Mouse (Mus musculus) brown adipose tissue, adult 24 weeks (tissue): ENCODE results near the gene Atp5h. TPM values are rescaled to one million over a fixed set of nuclear protein-coding genes. Genes with fewer than 3 reads are reported as not detected.

Source experiments
- H3K27ac ChIP-seq: fragments of 200-500 bp; replicated peaks from 2 replicates; pipeline ENCODE4 v1.5.1; 2012; ENCODE audit warnings: low read depth, mild to moderate bottlenecking, low read length
- H3K4me1 ChIP-seq: fragments of 200-500 bp; 2 replicates; pipeline ENCODE4 v1.6.1; 2012; ENCODE audit warnings: low read length, mixed read lengths; ENCODE audit not compliant: control insufficient read depth, insufficient read depth, insufficient read length
- H3K4me3 ChIP-seq: fragments of 200-500 bp; 2 replicates; pipeline ENCODE4 v1.5.1; 2012; ENCODE audit warnings: low read depth, mild to moderate bottlenecking, low read length, moderate library complexity; ENCODE audit not compliant: insufficient read depth
- polyA plus RNA-seq: library from polyadenylated mRNA; stranded (reverse); fragments of >200 nt; gene quantifications from 2 replicates; pipeline ENCODE4 v1.2.4, GENCODE M21; 2012; ENCODE audit not compliant: missing spikeins, insufficient read depth, insufficient read length

Atp5h gene
- polyA plus RNA-seq, 1 experiment, result 2,910 TPM

DNA sequence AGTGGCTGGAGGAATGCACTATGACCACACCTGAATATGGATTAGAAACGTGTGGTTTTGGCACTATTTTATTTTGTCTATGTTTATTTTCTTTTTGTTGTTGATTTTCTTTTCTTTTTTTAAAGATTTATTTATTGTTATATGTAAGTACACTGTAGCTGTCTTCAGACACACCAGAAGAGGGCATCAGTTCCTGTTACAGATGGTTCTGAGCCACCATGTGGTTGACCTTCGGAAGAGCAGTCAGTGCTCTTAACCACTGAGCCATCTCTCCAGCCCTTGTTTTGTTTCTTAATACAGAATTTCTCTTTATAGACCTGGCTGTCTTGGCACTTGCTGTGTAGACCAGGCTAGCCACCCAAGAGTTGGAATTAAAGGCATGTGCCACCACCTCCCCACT is 47.0 kb downstream of the Atp5h start:
- H3K27ac ChIP-seq, result no peak overlapping the region
- H3K4me1 ChIP-seq, result 0 out of 2 replicates have a peak, but pooled peaks cover 4% of the 10 kb centered on the region
- H3K4me3 ChIP-seq, result no peak overlapping the region

DNA sequence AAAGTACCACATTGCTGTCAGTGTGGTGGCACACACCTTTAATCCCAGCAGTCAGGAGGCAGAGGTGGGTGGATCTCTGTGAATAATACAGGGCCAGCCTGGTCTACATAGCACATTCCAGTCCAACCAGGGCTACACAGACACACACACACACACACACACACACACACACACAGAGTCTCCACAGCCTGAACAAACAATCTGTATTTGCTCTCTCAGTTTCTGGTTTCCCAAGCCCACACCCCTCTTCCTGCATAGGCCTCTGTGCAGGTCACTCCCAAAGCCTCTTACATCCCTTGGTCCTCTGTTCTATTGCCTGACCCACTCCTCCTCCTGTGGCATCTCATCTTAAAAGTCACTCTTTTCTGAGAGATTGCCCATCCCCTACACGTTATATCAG is 47.7 kb downstream of the Atp5h start:
- Histone ChIP-seq H3K4me3 (no peak overlapping the region), H3K27ac (no peak overlapping the region), H3K4me1 (0 out of 2 replicates have a peak, but pooled peaks cover 4% of the 10 kb centered on the region)

DNA sequence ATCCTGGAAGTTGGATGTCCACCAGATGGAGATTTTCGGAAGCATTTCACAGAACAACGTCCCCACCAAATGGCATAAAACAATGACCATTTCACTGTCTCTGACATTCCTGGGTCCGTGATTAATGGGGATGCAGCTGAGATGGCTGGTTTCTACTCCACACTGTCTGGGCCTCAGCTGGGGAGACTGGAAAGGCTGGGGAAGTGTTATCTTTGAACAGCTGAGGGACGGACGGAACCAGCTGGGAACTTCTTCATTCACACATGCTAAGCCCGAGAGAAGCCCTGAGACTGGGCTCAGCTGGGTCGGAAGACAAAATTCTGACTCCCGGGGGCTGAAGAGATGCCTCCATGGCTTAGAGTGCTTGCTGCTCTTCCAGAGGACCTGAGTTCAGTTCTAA is 48.4 kb downstream of the Atp5h start:
- 0 out of 2 replicates have a peak, but pooled peaks cover 4% of the 10 kb centered on the region for H3K4me1 ChIP-seq
- H3K4me3 ChIP-seq, result no peak overlapping the region
- H3K27ac ChIP-seq, result no peak overlapping the region

DNA sequence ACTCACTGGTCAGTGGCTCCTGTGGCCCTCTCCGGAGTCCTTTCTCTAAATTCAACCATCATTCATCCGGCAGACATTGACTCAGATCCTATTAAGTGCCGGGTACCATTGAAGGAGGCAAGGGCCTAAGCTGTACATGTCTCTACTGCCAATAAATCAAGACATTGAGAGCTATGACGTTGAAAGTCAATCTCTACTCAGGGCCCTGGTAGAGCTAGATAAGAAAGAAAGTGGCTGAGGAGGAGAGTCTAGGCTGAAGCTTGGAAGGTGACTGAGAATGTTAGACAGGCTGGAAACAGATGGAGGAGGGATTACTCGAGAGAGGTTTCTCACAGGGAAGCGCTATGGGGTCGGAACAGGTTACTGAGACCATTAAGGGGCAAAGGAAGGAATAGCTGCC is 49.4 kb downstream of the Atp5h start:
- H3K27ac ChIP-seq, result no peak overlapping the region
- peaks cover 4% of the 10 kb centered on the region; the same call in 1 of the 2 replicates for H3K4me1 ChIP-seq
- no peak overlapping the region for H3K4me3 ChIP-seq

DNA sequence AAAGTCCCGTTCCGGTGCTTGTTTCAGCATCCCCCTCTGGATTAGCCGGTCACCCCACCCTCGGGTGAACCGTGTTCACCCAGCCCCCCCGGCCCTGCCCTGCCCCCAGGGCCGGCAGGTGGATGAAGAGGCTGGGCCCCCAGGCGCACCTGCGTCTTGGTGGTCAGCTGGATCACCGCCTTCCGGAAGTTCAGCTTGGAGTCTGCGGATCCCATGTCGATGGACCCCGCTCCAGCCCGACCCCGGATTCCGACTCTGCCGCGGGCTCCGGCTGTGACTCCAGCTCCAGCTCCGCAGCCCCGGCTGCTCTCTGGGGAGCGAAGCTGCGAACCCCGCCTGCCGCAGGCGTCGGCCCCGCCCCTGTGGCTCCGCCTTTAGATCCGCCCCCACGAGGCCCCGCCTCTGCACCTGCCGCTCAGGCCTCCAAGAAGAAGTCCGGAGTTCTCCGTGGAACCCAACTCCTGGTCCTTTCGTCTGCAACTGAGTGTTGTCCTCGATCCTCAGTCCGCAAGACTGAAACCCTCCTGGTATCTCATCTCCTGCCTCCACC is 52.3 kb downstream of the Atp5h start, which contains the start of gene Hid1:
Gene Hid1 (minus strand): TSS at position 362 of the 550 bp plus-strand sequence.
- Histone ChIP-seq H3K4me1 (no peaks in the 10 kb centered on the region; the same call in 1 of the 2 replicates), H3K27ac (no peak within 1 kb of the TSS), H3K4me3 (peak within 1 kb of the TSS; percentile 65)

DNA sequence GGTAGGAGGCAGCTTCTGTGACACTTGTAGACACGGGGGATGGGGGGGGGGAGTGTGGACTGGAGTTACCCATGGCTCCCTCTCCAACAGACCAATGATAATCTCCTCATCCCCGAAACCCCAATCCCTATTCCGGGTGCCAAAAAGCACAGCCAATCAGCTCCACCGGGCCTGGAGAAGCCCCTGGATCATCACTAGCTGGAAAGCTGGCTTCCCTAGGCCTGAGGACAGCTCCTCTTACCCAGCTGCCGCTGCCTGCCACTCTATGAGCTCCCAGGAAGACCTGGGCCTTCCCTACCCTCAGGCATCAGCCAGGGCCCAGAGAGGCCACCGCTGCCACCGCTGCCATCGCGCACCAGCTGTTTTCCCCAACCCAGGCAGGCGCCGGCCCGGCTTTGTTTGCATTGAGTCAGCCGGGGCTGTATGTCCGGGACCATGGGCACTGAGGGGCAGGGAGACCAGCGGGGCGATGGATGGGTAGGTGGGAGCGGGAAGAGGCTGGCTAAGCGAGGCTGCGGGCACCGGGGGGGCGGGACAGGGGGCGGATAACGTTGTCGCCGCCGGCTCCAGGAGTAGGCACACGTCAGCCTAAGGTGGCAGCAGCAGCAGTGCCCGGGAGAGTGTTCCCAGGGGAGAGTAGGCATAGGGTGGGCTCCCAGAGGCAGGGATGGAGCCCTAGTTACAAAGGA is 52.9 kb downstream of the Atp5h start:
- no peaks in the 10 kb centered on the region; the same call in 1 of the 2 replicates for H3K4me1 ChIP-seq

DNA sequence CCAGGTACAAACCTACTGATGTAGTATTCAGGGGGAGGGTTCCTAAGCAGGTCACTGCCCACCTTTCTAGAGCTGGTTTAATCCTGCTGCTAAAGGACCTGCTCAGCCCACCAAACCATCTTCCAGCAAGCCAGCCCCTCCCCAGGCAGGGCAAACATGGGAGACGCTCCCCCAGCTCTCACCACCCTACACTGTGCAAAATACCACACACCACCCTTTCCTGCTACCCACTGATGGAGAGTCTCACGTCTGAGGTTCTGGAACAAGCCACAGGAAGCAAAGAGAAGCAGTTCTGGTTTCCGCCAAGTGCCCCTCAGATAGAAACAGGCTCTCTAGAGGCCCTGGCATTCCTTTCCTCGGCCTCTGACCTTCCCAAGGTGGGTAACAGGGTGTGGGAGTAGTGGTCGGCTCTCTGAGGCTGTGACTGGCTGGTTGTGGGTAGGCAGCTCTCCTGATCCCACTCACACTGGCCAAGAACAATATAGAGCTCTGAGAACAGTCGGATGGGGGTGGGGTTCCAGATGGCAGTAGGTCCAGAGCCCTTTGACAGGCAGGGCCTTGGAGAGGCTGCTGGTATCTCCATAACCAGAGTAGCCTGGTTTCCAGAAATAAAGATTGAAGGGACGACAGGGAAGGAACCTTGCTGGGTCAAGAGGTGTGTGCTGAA is 53.6 kb downstream of the Atp5h start:
- H3K4me1 ChIP-seq, result no peaks in the 10 kb centered on the region; the same call in 1 of the 2 replicates
- no peak overlapping the region for H3K27ac ChIP-seq
- H3K4me3 ChIP-seq, result peak overlapping the region; percentile 65

More for the DNA sequence above, 52.9 kb downstream of the Atp5h start:
- Histone ChIP-seq H3K27ac (no peak overlapping the region), H3K4me3 (peak overlapping the region; percentile 65)

Other genes starting within 250 kb of the Atp5h start
- gene Tmem104, start 232.5 kb downstream of the Atp5h start, polyA plus RNA-seq, result 8.5 and 8.8 TPM in 2 replicates
- 20.9 and 29.3 TPM in 2 replicates for gene Nat9, start 232.1 kb downstream of the Atp5h start, polyA plus RNA-seq
- not detected in 2 replicates for gene Grin2c, start 152.7 kb downstream of the Atp5h start, polyA plus RNA-seq
- 10.9 and 12.7 TPM in 2 replicates for gene Fdxr, start 142.9 kb downstream of the Atp5h start, polyA plus RNA-seq
- 0.40 and 0.67 TPM in 2 replicates for gene Fads6, start 122.3 kb downstream of the Atp5h start, polyA plus RNA-seq
- gene Otop2, start 112.8 kb downstream of the Atp5h start, polyA plus RNA-seq, result not detected in 2 replicates
- not detected in 2 replicates for gene Ush1g, start 97.9 kb downstream of the Atp5h start, polyA plus RNA-seq
- gene Otop3, start 85.2 kb downstream of the Atp5h start, polyA plus RNA-seq, result not detected in 2 replicates
- 0.83 and 2.7 TPM in 2 replicates for gene Hid1, start 52.2 kb downstream of the Atp5h start, polyA plus RNA-seq
- gene Cdr2l, start 38.0 kb downstream of the Atp5h start, polyA plus RNA-seq, result 1.9 and 2.1 TPM in 2 replicates
- 129 and 138 TPM in 2 replicates for gene Mrpl58, start 16.2 kb downstream of the Atp5h start, polyA plus RNA-seq
- 35.3 and 41.1 TPM in 2 replicates for gene Kctd2, start 166 bp upstream of the Atp5h start, polyA plus RNA-seq
- gene Trim80, start 20.6 kb upstream of the Atp5h start, polyA plus RNA-seq, result 0.87 and 2.3 TPM in 2 replicates
- gene Slc16a5, start 42.5 kb upstream of the Atp5h start, polyA plus RNA-seq, result not detected in 2 replicates
- 4.1 TPM in 2 replicates for gene Armc7, start 55.7 kb upstream of the Atp5h start, polyA plus RNA-seq
- 19.1 and 20.9 TPM in 2 replicates for gene Nt5c, start 71.9 kb upstream of the Atp5h start, polyA plus RNA-seq
- 21.2 and 21.5 TPM in 2 replicates for gene Jpt1, start 94.4 kb upstream of the Atp5h start, polyA plus RNA-seq
- 310 and 336 TPM in 2 replicates for gene Sumo2, start 116.3 kb upstream of the Atp5h start, polyA plus RNA-seq
- 12.4 and 15.7 TPM in 2 replicates for gene Nup85, start 144.5 kb upstream of the Atp5h start, polyA plus RNA-seq
- 106 and 138 TPM in 2 replicates for gene Mrps7, start 184.0 kb upstream of the Atp5h start, polyA plus RNA-seq
- gene Gga3, start 184.1 kb upstream of the Atp5h start, polyA plus RNA-seq, result 4.2 and 6.5 TPM in 2 replicates
- 120 and 127 TPM in 2 replicates for gene Mif4gd, start 193.0 kb upstream of the Atp5h start, polyA plus RNA-seq
- 392 and 520 TPM in 2 replicates for gene Slc25a19, start 208.3 kb upstream of the Atp5h start, polyA plus RNA-seq